Mouse (Mus musculus) right cerebral cortex, adult 18-20 months (tissue): ENCODE results near the gene Cracr2b.

Experiments used
- DNase-seq: peaks from one replicate; pipeline ENCODE4 v3.0.0; 2022; ENCODE audit warnings: mixed read lengths

Gene Cracr2b

DNA sequence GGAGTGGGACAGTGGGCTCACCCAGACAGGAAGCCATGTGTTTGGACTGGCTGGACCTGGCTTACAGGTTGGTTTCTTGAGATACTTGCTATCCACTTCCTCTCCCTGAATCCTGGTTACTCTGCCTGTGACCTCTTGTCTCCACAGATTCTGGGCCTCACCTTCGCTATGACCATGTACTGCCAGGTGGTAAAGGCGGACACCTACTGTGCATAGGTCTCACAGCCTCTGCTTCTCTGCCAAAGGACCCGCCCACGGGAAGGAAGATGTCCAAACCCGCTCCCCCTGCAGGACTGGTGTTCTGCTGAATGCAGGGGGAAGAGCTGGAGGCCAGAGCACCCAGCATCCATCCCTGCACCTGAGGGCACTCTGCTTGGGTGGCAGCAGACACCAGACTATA is 31.8 kb downstream of the Cracr2b start:
- no peak for DNase-seq

DNA sequence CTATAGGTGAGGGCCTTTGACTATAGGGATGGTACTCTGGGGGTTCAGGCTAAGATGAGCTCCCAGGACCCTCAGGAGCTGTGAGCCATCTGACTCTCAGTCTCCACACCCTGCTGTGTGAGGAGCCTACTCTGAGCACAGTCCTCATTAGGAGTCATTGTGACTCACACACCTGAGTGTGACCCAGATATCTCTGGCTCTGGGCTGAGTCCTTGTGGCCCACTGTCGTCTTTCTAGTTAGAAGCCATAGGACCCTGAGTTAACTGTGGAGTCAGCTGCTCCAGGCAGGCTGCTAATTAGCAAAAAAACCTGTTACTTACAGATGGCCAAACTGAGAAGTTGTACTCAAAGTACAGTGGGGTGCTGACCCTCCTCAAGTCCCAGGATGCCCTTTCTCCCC is 32.8 kb downstream of the Cracr2b start:
- no peak for DNase-seq

DNA sequence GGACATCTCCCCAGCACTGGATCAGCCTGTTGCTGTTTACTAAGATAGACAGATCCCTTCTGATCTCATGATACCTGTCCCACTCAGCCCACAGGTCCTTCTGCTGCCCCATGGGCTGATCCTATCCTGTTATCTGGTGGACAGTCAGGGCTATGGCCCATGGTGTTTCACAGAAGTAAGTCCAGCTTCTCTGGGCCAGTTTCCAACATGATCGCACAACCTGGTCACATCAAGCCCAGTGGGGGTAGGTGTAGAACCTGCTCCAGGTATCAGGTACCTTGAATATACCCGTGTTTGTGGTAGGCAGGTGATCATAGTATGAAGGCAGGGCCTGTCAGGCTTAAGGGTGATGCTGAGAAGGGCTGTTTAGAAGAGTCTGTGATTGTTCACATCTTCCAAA is 34.5 kb downstream of the Cracr2b start:
- no peak for DNase-seq

DNA sequence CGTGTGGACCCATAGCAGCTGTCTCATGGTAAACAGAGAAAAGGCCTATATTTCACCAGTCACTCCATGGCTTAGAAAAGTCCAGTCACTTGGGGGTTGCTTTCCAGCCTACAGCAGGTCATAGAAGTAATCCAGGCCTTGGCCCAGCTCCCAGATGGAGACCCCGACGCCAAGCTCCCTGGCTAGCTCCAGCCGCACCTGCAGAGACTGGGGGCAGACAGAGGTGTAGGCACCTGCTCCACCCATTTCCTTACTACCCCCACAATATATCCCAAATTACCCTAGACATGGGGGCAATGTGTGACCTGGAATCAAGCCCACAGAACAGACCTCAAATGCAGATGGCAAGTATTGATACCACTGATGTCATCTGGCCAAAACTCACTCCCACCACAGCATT is 35.0 kb downstream of the Cracr2b start:
- no peak for DNase-seq

DNA sequence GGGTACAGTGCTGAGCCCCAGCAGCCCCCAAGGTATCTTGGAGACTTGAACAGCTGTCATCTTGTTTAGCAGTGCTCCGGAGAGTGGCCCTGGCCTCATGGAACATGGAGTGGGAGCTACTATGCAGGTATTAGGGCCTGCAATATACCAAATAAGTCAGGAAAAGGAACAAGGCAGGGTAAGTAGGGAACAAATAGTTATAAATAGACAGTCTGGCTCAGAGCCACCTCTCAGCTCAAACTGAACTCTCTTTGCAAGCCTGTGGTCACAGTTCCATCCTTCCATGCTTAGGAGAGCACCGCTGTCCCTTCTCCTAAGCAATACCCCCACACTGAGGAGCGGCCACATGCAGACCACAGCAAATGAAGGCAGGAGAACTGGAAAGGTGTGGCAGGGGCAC is 36.7 kb downstream of the Cracr2b start:
- DNase-seq, result no peak

DNA sequence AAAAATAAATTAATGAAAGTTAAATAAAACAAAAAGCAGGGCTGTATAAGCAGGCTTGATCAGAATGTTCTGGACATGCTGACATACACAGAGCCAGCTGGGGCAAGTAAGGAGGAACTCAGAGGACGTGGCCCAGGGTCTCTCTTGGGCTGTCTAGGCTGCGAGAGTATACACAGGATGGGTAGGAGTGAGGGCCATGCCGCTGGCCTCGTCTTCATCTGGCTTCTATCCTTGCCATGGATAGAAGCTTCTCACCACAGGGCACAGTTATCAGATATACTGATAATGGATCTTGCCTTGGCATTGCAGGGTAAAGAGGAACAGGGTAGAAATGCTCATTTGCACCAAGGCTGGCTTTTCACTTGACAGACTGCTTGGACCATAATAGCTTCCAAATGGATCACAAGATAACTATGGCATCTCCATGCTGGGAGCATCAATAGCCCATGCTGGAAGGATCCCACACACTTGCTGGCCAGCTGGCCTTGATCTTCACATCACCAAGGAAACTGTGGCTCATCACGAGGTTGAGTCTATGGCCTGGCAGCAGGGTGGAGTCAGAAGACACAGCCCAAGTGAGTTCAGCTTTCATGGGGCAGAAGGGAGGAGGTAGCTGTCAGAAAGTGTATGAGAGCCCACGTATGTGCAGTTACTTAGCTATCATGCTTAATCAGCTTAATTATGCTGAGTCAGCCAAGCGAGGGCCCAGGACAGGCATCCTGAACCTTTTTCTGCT is 41.1 kb downstream of the Cracr2b start:
- no peak for DNase-seq

DNA sequence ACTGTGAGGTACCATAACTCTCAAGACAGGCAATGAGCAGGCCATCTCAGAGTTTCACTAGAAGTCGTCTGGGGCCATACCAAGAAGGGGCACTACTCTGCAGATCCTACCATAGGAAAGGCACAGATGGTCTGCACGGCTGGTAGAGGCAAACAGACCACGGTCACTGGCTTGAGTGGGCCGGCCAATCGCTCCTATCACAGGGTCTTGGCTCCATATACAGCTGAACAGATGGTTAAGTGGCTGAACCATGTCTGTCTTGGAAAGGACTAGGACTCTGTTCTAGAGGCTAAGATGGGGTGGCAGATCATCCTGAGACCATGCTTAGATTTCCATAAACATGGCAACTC is 41.6 kb downstream of the Cracr2b start:
- no peak for DNase-seq

DNA sequence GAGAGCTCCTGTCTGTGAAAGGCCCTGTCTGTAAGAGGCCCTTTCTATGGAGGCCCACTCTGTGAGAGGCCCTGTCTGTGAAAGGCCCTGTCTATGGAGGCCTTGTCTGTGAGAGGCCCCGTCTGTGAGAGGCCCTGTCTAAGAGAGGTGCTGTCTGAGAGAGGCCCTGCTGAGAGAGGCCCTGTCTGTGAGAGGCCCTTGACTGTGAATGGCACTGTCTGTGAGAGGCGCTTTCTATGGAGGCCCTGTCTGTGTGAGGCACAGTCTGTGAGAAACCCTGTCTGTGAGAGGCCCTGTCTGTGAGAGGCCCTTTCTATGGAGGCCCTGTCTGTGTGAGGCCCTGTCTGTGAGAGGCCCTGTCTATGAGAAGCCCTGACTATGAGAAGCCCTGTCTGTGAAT is 45.4 kb downstream of the Cracr2b start:
- DNase-seq, result no peak

DNA sequence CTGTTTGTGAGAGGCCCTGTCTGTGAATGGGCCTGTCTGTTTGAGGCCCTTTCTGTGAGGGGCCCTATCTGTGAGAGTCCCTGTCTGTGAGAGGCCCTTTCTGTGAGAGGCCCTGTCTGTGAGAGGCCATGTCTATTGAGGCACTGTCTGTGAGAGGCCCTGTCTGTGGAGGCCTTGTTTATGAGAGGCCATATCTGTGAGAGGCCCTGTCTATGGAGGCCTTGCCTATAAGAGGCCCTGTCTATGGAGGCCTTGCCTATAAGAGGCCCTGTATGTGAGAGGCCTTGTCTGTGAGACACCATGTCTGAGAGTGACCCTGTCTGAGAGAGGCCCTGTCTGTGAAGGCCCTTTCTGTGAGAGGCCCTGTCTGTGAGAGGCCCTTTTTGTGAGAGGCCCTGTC is 47.3 kb downstream of the Cracr2b start:
- DNase-seq, result no peak

DNA sequence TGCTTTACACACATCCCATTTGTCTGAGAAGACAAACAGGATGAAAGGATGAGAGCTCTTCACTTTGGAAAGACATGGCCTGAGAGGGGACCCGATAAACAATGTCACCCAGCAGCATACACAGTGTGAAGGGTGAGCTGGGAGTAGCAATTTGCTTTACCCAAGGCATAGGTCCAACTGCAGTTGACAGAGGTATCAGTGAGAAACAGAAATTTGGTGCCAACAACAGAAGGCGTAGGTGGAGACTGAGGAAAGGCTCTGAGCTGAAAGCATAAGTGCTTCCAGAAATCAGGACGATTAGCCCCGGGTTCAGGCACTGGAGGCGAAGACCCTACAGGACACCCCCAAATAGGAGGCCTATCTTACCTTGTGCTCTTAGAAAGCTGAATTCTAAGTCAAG is 49.3 kb downstream of the Cracr2b start:
- DNase-seq, result no peak

DNA sequence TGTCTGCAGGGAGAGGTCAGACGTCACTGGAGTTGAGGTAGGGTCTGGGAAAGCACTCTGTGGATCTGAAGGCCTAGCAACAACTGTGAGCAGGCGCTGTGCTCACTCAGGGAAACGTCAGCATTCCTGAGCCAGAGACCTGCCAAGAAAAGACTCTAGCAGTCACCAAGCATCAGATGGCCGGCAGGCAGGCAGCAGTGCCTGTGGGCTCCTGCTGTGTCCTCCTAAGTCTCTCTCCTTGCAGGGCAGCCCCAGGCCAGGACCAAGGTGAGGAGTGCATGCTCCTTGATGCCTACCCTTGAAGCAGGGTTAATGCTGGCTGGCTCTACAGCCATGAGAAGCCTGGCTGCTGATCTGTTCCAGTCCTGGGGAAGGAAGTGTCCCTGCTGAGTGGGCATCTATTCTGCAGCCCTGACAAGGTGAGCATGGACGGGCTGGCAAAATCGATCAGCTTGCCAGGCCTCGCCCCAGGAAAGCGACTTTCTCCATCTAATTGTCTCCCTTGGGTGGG is 49.8 kb downstream of the Cracr2b start:
- no peak for DNase-seq
